Mouse (Mus musculus) cerebellum, adult 2 months (tissue): ENCODE data around the gene Ndufb10. TPM values are rescaled to one million over a fixed set of nuclear protein-coding genes. Genes with fewer than 3 reads are reported as not detected.

Experiments used
- DNase-seq, 2 experiments: peaks; one replicate each; pipeline ENCODE4 v3.0.0; 2021
- H3K27ac ChIP-seq: fragments of 200-500 bp; 2 replicates; pipeline ENCODE4 v1.5.1; 2012; ENCODE audit warnings: low read length, control low read depth, inconsistent platforms; ENCODE audit not compliant: insufficient read depth
- H3K27me3 ChIP-seq: fragments of 200-500 bp; 2 replicates; pipeline ENCODE4 v1.6.1; 2012; ENCODE audit warnings: inconsistent platforms, mild to moderate bottlenecking, low read length, moderate library complexity; ENCODE audit not compliant: control insufficient read depth, insufficient read depth
- H3K4me1 ChIP-seq: fragments of 200-500 bp; 2 replicates; pipeline ENCODE4 v1.6.1; 2011; ENCODE audit warnings: low read length; ENCODE audit not compliant: control insufficient read depth, insufficient read depth
- H3K4me3 ChIP-seq: fragments of 200-500 bp; replicated peaks from 2 replicates; pipeline ENCODE3; 2011; ENCODE audit warnings: mild to moderate bottlenecking, low read depth, low read length, control low read depth; ENCODE audit not compliant: insufficient read depth
- CTCF ChIP-seq: fragments of 200-500 bp; IDR thresholded peaks from 2 replicates; pipeline ENCODE4 v1.5.1; 2011; ENCODE audit warnings: low read depth, mild to moderate bottlenecking, control low read depth, low read length, moderate library complexity, borderline replicate concordance; ENCODE audit not compliant: insufficient read depth
- POLR2A ChIP-seq: fragments of 200-500 bp; IDR thresholded peaks from 2 replicates; pipeline ENCODE4 v1.6.1; 2011; ENCODE audit warnings: low read length, control low read depth, borderline replicate concordance; ENCODE audit not compliant: insufficient read depth
- WGBS: fragments of 180-500 bp; shearing (Covaris S2); methylation state at CpG from one replicate; pipeline ENCODE4 v1.1.7; 2018; 5-methylcytosine and 5-hydroxymethylcytosine counted together
- polyA plus RNA-seq: library from polyadenylated mRNA; depleted of rRNA; stranded (reverse); fragments of >200 nt; gene quantifications from 2 replicates; pipeline ENCODE4 v1.2.3, GENCODE M21; 2012

The Ndufb10 gene
- polyA plus RNA-seq, 1 experiment, result 613 TPM

DNA sequence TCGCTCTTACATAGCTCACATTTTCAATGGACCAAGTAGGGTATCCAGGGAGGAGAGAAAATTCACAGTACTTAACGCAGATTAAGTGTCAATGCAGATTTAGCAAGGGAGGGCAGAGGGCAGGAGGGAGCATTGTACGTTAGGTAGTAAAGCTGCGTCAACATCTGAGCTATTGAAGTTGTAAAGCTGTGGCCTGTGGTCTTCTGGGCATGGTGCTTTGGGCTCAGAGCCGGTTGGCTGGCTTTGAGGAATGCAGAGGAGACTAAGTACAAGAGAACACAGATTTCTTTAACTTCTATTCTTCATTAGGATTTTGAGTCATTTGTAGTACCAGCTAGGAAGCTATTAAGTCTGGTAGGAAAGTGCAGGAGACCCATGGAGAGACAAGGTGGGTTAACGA, 8.7 kb downstream of the Ndufb10 start:
- Histone ChIP-seq H3K27ac (no peak overlapping the region), H3K27me3 (no peaks in the 10 kb centered on the region), H3K4me1 (no peaks in the 10 kb centered on the region), H3K4me3 (no peak overlapping the region)
- WGBS, result 52% methylated on average over 6 of the region's 6 CpGs
- TF ChIP-seq CTCF, result no peak
- TF ChIP-seq POLR2A, result no peak
- DNase-seq, result no peak

DNA sequence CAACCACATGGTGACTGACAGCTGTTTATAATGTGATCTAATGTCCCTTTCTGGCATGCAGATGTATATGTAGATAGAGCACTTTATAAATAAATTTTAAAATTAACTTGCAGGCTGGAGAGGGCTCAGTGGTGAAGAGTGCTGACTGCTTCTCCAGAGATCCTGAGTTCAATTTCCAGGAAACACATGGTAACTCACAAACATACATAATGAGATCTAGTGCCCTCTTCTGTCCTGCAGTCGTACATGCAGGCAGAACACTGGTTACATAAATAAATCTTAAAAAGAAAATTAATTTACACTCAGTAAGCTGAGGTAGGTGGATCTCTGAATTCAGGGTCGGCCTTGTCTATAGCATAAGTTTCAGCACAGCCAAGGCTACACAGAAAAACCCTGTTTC, 15.6 kb downstream of the Ndufb10 start:
- no peak overlapping the region for H3K27ac ChIP-seq
- DNase-seq, result no peak
- no peaks in the 10 kb centered on the region for H3K4me1 ChIP-seq
- no peak overlapping the region for H3K4me3 ChIP-seq
- TF ChIP-seq POLR2A (no peak), CTCF (no peak)
- WGBS, result 27% methylated on average over 2 of the region's 2 CpGs
- H3K27me3 ChIP-seq, result no peaks in the 10 kb centered on the region

DNA sequence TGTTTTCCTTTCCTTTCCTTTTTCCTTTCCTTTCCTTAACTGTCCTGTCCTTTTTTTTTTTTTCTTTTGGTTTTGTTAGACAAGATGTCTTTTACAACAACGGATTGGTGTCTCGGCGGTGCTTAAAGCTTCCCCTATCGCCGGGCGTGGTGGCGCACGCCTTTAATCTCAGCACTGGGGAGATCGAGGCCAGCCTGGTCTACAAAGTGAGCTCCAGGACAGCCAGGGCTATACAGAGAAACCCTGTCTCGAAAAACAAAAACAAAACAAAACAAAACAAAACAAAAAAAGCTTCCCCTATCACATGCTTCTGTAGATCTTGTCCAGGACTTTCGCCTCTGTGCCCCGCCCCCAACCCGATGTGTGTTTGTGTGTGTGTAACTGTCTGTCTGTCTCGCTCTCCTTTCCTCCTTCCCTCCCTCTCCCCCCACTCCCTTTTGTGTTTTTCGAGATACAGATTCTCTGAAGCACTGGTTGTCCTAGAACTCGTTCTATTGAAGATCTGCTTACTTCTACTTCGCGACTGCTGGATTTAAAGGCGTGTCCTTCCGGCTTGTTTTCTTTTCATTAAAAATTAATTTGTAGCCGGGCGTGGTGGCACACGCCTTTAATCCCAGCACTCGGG, 16.4 kb downstream of the Ndufb10 start:
- TF ChIP-seq POLR2A, result no peak
- no peak for TF ChIP-seq CTCF
- Histone ChIP-seq H3K27me3 (no peaks in the 10 kb centered on the region), H3K27ac (no peak overlapping the region; the same call in 1 of the 2 replicates), H3K4me1 (no peaks in the 10 kb centered on the region), H3K4me3 (peak overlapping the region; percentile 82)
- DNase-seq, result no peak
- WGBS, result 3% methylated on average over 24 of the region's 24 CpGs

DNA sequence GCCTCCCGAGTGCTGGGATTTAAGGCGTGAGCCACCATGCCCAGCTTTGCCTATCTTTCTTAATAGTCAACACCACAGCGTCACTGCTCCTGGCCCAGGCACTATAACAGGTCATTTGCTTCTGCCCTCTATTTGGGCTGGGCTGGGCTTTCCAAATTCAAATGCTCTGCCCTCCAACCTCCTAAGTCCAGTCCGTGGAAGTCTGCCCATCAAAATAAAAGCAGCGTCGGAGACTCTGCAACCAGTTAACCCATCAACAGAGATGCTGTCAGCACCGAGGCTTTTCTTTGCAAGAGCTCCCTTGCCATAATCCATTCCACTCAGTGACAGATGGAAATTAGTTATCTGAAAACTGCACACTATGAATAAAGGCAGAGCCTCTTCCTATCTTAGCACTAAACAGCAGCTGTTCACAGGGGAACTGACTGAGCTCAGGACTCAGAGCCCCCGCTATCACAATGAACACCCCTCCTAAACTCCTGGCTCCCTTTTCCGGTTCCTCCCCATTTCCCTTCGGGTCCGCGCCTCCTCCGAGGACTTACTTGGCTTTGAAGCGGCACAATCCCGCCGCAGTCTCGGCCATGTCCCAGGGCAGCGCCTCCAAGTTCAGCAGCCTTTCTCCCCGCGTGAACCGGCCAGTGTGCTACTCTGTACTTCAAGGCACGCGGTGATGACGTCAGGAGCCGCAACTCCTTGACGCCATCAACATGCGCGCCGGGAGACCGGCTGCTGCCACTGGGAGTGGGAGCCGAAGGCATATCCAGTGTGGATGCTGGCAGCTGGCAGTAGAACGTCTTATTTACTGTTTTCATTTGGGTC, 17.1 kb downstream of the Ndufb10 start, which contains the start of gene Tbl3:
Tbl3 (minus strand) TSS at position 679 of the 819 bp plus-strand sequence.
- Histone ChIP-seq H3K4me1 (no peaks in the 10 kb centered on the region), H3K27ac (peak within 1 kb of the TSS; percentile 26; the same call in 1 of the 2 replicates), H3K27me3 (no peaks in the 10 kb centered on the region), H3K4me3 (peak within 1 kb of the TSS; percentile 82)
- TF ChIP-seq POLR2A (peak; percentile 95), CTCF (no peak)
- WGBS, result 3% methylated on average over 32 of the region's 32 CpGs
- DNase-seq, result peak; percentile 94 to 95

DNA sequence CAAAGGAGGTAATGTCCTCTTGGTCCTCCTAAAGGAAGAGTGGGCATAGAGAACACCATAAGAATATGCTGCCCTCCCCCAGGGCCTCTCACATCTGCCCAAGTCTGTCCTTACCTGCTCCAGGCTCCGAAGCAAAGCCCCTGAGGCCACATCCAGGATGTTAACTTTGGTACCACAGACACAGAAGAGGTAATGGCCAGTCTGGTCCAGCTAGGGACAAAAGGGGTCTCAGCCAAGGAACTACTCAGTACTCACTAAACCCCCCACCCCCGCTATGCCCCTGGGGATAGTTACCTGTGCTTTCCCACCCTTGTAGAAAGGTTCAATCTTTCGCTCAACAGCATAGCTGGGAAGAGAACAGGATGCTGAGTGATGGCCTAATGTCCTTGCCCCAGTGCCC, 18.5 kb downstream of the Ndufb10 start:
- Histone ChIP-seq H3K4me3 (no peak overlapping the region), H3K27ac (no peak overlapping the region), H3K27me3 (no peaks in the 10 kb centered on the region), H3K4me1 (no peaks in the 10 kb centered on the region)
- WGBS, result 96% methylated on average over 3 of the region's 3 CpGs
- TF ChIP-seq POLR2A, result no peak
- DNase-seq, result no peak

DNA sequence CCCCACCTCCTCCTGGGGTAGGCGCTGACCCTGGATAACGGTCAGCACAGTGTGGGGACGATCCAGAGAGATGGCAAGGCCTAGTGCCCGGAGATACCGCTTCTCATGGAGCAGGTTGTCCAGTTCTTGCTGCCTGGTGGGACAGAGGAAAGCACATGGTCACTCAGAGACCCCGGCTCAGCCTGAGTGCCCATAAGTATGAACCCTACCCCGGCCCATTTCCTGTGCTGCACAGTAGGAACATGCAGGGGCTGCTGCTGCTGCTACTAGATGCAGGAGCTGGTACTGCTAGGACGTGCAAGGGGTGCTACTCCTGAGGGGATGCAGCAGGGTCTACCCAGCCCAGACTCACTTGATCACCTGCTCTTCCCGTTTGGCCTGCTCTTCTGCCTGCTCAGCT, 23.0 kb downstream of the Ndufb10 start:
- WGBS, result 89% methylated on average over 9 of the region's 9 CpGs
- Histone ChIP-seq H3K4me1 (no peaks in the 10 kb centered on the region), H3K27ac (no peak overlapping the region), H3K4me3 (no peak overlapping the region), H3K27me3 (no peaks in the 10 kb centered on the region)
- no peak for DNase-seq
- TF ChIP-seq CTCF, result no peak
- no peak for TF ChIP-seq POLR2A

DNA sequence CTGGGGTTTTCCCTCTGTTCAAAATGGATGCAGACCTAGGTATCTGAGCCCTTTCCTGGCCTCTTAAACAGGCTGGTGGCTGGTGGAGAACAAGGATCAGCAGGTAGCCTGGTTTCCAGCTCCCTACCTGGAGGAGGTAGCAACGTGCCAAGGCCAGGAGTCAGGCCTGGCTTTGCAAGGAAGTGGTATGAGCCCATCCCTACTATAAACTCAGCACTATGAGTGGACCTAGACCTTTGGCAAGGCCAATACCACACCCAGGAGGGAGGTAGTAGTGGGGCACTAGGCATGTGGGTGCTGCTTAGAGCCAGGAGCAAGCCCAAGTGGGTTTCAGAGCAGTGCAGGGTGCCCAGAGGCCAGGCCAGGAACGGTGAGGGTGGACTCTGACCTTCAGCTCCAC, 24.8 kb downstream of the Ndufb10 start:
- Histone ChIP-seq H3K4me1 (no peaks in the 10 kb centered on the region), H3K27ac (no peak overlapping the region), H3K4me3 (no peak overlapping the region), H3K27me3 (no peaks in the 10 kb centered on the region)
- no peak for DNase-seq
- 74% methylated on average over 2 of the region's 2 CpGs for WGBS
- no peak for TF ChIP-seq CTCF
- no peak for TF ChIP-seq POLR2A

DNA sequence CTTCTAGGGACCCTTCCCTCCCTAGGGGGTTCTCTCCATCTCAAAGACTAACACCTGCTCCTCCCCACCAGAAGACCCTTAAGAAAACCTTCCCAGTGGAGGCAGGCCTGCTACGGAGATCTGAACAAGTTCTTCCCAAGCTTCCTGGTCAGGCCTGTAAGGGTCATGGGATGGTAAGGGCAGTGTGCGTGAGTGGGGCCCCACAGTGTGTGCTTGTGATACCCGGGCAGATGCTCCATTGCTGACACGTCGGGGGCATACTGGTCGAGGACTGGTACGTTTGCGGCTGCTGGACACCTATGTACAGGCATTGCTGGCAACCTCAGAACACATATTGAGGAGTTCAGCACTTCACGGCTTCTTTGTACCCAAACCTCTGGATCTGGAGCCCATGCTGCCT, 25.6 kb downstream of the Ndufb10 start:
- DNase-seq, result no peak
- Histone ChIP-seq H3K4me1 (no peaks in the 10 kb centered on the region), H3K4me3 (no peak overlapping the region), H3K27me3 (no peaks in the 10 kb centered on the region), H3K27ac (no peak overlapping the region)
- 64% methylated on average over 9 of the region's 9 CpGs for WGBS
- TF ChIP-seq POLR2A (no peak), CTCF (no peak)
